Mouse (Mus musculus): Measurements from ENCODE around the gene Unc5b.
"Not testable (repeated sequence)": the region's sequence is repeated elsewhere in the genome, so short reads cannot be mapped to it uniquely, and the experiment has no call there.

Gene Unc5b

GRCm38 (mm10) chr10:60831379-60831778 is at the start of gene Unc5b:
Gene Unc5b (minus strand): TSS chr10:60831581.
- DNase-seq (ENCODE audit: low read depth, low spot score): peak; percentile 89

DNA sequence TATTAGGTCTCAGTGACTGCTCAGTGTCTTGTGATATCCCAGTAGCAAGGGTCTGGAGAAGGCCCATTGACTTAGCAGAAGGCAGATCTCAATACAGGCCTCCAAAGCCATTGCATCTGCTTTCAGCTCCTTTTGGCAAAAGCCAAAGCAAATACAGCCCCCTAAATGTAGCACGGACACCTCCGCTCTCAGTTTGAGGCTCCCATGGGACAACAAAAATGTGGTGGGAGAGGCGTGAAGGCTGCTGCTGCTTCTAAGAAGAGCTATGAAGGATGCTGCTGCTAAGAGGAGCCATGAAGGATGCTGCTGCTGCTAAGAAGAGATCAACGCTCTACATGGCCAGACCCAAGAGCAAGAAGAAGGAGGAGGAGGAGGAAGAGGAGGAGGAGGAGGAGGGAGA is 48.4 kb upstream of the Unc5b start:
- no peak for DNase-seq (ENCODE audit: low read depth, low spot score)

DNA sequence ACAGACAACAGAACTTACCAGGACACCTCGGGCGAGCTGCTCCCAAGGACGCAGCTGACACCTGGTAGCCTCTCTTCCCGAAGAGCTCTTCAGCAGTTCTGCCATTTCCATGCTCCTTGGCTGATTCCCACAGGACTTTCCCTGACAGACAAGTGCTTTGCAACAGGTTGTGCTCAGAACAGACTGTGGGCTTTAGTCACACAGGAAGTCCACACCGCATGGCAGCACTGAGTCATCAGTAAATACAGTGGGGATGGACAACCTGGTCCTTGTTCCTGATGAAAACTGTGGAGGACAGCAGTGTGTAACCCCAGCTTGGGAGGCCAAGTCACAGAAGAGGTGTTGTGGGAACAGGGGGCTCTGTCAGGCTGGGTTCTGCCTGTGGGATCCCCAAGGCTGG is 45.7 kb upstream of the Unc5b start:
- no peak for DNase-seq (ENCODE audit: low read depth, low spot score)

DNA sequence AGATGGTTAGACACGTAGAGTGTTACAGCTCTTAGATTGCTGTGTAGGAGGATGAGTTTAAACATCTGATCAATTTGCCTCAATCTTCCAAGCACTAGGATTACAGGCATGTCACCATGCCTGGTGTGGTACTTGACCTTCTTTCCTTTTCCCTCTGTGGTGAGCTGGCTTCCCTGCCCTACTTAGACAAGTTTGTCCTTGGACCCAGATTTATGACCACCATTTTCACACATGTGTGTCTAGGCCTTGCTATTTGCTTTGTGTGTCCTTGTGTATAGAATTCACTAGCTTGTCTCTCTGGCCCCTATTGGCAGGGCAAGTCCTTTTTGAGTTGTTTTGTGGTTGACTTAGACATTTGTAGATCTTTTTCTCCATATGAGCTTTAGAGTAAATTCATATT is 43.6 kb upstream of the Unc5b start:
- DNase-seq (ENCODE audit: low read depth, low spot score): no peak

GRCm38 (mm10) chr10:60863318-60863717 is 31.9 kb upstream of the Unc5b start:
- DNase-seq (ENCODE audit: low read depth, low spot score): no peak

DNA sequence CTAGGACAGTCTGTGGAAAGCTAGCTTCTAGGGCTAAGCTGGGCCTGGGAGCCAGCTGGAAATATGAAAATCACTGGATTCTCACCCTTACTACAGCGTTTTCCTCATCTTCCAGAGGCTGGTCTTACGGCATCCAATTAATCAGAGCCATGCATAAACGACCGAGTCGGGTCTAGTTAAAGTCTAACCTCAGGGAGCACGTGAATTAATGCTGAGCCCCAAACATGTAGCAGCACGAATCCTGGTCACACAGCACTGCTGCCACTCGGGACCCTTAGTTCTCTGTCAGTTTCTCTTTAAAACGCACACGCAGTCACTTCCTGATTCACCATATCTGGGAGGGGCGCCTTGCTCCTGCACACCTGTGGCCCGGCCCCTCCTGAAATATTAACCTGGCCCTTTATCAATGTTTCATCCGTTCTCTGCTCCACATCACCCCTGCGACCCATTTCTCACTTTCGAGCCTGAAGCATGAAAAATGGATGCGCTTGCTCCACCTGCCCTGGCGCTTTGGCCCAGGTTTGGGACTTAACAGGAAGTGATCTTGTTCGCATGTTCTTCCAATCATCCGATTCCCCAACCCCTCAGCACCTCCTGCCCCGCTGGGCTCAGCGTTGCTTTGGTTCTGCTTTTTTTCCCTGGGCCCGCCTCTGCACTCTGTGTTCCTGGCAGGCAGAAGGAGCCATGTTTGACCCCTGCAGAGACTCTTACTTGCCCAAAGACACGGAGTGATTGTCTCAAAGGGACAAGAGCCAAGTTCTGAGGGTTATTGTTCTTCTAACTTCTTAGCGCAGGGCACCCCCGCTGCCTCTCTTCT is 31.3 kb upstream of the Unc5b start:
- DNase-seq (ENCODE audit: low read depth, low spot score): no peak

- not testable (repeated sequence) for DNase-seq (ENCODE audit: low read depth, low spot score)
These were observed 13.9 kb upstream of the Unc5b start for GRCm38 (mm10) chr10:60845271-60845670.

- no peak for DNase-seq (ENCODE audit: low read depth, low spot score)
These were observed 7.4 kb upstream of the Unc5b start for GRCm38 (mm10) chr10:60838816-60839215.

GRCm38 (mm10) chr10:60834949-60835348 is 3.6 kb upstream of the Unc5b start:
- peak; percentile 77 for DNase-seq (ENCODE audit: low read depth, low spot score)

DNA sequence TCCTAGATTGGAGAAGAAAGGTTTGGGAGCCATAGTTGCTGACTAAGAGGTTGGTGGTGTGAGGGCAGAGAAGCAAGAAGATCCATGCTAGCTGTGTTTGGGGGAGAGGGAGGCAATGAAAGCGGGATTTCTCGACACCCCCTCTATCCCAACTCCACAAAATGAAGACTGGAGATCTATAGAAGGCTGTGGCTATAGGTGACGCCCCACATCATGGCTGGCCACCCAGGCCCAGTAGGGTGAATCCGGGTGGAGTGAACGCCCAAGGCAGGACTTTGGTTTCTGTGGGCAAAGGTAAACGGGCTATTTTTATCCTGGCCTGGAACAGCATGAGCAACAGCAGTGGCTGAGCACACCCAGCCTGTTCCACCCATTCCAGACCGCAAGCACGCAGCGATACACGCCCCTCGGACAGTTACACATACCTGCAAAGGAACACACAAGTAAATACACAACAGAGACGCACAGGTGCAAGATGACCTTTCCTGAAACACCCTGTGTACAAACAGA is 1.3 kb upstream of the Unc5b start:
- DNase-seq (ENCODE audit: low read depth, low spot score): no peak

- DNase-seq (ENCODE audit: low read depth, low spot score): no peak
These were observed 628 bp downstream of the Unc5b start for GRCm38 (mm10) chr10:60830556-60831350.

DNA sequence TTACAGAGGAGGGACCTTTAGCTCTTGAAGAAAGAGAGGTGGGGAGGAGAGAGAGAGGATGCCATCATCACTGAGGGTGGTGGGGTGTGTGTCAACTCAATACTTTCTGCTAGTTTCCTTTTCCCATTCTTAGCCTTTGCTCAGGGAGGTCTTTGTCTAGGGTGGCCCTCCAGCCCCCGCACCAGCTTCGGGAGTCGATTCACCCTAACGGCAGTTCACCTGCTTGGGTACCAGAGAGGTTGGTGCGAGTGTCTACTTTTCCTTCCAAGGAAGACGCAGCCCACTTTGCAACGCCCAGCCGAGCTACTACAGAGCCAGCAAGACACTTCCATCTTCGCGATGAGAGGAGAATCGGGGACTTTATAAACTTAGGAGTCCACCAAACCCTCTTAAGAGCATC is 1.4 kb downstream of the Unc5b start:
- no peak for DNase-seq (ENCODE audit: low read depth, low spot score)

- no peak for DNase-seq (ENCODE audit: low read depth, low spot score)
These were observed 2.3 kb downstream of the Unc5b start for GRCm38 (mm10) chr10:60829071-60829470.

DNA sequence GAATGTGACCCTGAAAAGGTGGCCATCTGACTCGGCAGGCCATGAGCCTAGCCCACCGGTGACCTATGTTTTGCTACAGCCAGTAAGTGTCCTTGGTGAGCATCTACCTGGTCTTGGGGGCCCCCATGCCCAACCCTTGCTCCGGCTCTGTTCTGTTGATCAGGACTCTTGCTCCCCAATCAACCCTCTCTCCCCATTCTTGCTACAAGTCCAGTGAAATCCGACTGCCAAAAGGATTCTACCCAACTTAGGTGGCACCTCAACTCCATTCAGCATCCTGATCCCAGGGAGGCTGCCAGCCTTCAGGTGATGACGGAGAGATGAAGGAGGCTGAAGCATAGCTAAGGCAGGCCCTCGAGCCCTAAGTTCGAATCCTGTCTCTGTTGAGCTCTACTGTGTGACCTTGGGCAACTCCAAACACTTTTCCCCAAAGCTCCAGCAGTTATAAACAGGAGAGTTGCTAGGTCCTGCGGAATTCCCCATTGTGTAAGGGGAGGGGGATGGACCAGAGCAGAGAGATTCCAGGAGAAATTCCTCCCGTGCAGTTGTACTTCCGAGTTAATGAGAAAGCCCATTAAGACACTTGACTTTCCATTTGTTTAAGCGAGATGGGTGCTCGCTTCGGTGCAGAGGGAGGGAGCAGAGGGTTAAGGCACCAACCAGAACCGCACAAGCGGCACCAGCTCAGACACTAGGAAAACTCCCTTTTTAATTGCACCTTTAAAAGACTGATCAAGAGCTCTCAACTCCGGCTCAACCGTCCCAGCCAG is 3.3 kb downstream of the Unc5b start:
- no peak for DNase-seq (ENCODE audit: low read depth, low spot score)

GRCm38 (mm10) chr10:60827266-60827665 is 4.1 kb downstream of the Unc5b start:
- DNase-seq (ENCODE audit: low read depth, low spot score): no peak

DNA sequence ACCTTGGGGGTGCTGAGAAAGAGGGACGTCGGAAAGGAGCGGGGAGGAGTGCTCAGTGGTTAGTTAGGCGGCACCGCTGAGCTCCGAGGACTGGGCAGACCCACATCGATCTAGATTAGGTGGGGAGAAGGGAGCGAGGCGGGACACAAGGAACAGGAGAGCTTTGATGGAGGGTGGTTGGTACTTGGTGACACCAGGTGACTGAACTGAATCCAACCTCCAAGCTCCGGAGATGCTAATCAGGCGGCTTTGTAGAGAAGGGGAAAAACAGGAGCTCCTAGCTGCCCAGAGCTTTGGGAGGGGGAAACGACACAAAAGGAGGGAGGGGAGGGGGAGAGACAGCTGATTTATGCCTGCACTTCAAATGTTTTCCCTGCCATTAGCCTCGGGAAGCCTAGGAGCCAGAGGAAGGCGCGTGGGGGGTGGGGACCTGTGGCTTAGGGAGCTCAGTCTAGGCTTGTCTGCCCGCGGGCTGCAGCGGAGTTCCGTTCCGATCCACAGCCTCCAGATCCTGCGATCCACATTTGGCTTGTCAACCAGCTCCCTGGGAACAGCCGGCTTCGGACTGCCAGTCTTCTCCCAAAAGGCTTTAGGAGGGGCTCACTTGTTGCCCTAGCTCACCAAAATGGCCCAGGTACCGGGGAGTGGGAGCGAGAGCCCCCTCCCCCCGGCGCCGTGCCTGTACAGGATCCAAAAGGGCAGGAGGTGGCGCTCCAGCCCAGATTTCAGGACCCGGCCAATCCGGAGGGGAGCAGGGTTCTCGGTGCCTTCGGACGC is 4.7 kb downstream of the Unc5b start:
- DNase-seq (ENCODE audit: low read depth, low spot score): peak; percentile 81

DNA sequence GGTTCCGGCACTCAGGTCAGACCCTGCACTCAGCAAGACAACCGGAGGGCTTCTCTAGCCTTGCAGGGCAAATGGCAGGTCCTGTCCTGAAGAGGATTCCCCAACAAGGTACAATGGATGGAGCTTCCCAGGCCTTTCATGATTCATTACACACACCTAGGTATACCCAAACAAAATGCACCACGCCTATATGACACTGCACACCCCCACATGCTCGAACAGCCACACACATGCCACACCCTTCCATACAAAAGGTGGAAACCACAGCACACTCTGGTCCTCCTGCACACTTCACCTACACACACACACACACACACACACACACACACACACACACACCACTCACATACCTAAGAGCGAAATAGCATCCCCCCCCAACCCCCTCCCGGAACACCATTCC is 5.4 kb downstream of the Unc5b start:
- DNase-seq (ENCODE audit: low read depth, low spot score): no peak

DNA sequence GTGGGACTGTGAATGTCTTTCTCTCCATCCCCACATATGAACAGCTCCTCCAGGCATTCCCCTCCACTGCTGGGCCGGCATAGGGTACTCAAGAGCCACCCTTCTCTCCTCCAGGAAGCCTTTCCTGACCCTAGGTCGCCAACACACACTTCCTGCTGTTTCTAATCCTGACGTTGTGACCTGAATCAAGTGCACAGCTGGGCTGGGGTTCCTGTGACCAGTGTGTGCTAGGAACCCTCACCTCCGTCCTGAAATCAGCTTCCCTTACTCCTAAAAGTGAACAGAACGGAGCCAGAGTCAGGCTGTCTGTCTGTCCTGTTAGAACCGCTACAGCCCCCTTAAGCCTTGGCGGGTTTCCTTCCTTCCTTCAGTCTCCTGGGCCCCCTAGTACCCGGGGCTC is 7.6 kb downstream of the Unc5b start:
- DNase-seq (ENCODE audit: low read depth, low spot score): no peak

- no peak for DNase-seq (ENCODE audit: low read depth, low spot score)
These were observed 8.5 kb downstream of the Unc5b start for GRCm38 (mm10) chr10:60822641-60823425.

- DNase-seq (ENCODE audit: low read depth, low spot score): no peak
These were observed 9.5 kb downstream of the Unc5b start for GRCm38 (mm10) chr10:60821736-60822358.
